Mouse (Mus musculus) ES-E14 (cell line): Measurements from ENCODE around the gene Fcrlb. TPM values are rescaled to one million over a fixed set of nuclear protein-coding genes. Genes with fewer than 3 reads are reported as not detected.

Source experiments
- DNase-seq: peaks from one replicate; pipeline ENCODE4 v3.0.0-alpha.2; 2013; ENCODE audit warnings: low read depth, low spot score
- H3K27ac ChIP-seq: 2 replicates; pipeline ENCODE4 v1.5.1; 2012; ENCODE audit warnings: low read depth, mild to moderate bottlenecking, low read length, moderate library complexity, mixed read lengths; ENCODE audit not compliant: poor library complexity, insufficient read depth, severe bottlenecking
- H3K36me3 ChIP-seq: 2 replicates; pipeline ENCODE4 v1.6.1; 2012; ENCODE audit warnings: mild to moderate bottlenecking, low read length, moderate library complexity, mixed read lengths; ENCODE audit not compliant: control insufficient read depth, poor library complexity, insufficient read depth, severe bottlenecking
- H3K4me1 ChIP-seq, 2 experiments: fragments of 150-350 bp in 1 of 2; sonication (generic) in 1 of 2; 2 replicates each; pipeline ENCODE4 v1.6.1; 2012; ENCODE audit warnings: low read length in 2 of 2, mild to moderate bottlenecking in 1 of 2, mixed read lengths in 1 of 2; ENCODE audit not compliant: control insufficient read depth in 2 of 2, insufficient read depth in 2 of 2, poor library complexity in 1 of 2
- H3K4me3 ChIP-seq, 2 experiments: fragments of 150-350 bp in 1 of 2; sonication (generic) in 1 of 2; 2 replicates each; pipeline ENCODE4 v1.5.1; 2012; ENCODE audit warnings: low read length in 2 of 2, low read depth in 1 of 2, mild to moderate bottlenecking in 1 of 2, mixed read lengths in 1 of 2; ENCODE audit not compliant: insufficient read depth in 1 of 2, poor library complexity in 1 of 2, severe bottlenecking in 1 of 2
- H3K9ac ChIP-seq: 2 replicates; pipeline ENCODE4 v1.6.1; 2012; ENCODE audit warnings: low read depth, mild to moderate bottlenecking, low read length, mixed read lengths; ENCODE audit not compliant: poor library complexity, insufficient read depth, severe bottlenecking
- H3K9me3 ChIP-seq: fragments of 150-350 bp; sonication (generic); 2 replicates; pipeline ENCODE4 v1.6.1; 2012; ENCODE audit warnings: low read depth, mild to moderate bottlenecking, low read length; ENCODE audit not compliant: control insufficient read depth, insufficient read depth
- CHD2 ChIP-seq: IDR thresholded peaks from 2 replicates; pipeline ENCODE4 v1.6.1; 2014; ENCODE audit warnings: mild to moderate bottlenecking, low read depth, low read length, inconsistent platforms
- HCFC1 ChIP-seq: IDR thresholded peaks from 2 replicates; pipeline ENCODE4 v1.6.1; 2012; ENCODE audit warnings: low read length, inconsistent platforms, borderline replicate concordance; ENCODE audit not compliant: insufficient read depth
- MAFK ChIP-seq: IDR thresholded peaks from 2 replicates; pipeline ENCODE4 v1.6.1; 2014; ENCODE audit warnings: mild to moderate bottlenecking, low read depth, low read length, inconsistent platforms; ENCODE audit not compliant: insufficient read depth
- ZC3H11A ChIP-seq: IDR thresholded peaks from 2 replicates; pipeline ENCODE4 v1.6.1; 2012; ENCODE audit warnings: low read depth, mild to moderate bottlenecking, inconsistent platforms, low read length, borderline replicate concordance
- ZNF384 ChIP-seq: IDR thresholded peaks from 2 replicates; pipeline ENCODE4 v1.6.1; 2012; ENCODE audit warnings: low read depth, low read length, inconsistent platforms
- in situ Hi-C, 2 experiments: fragments of 600-800 bp; cut with MboI; formaldehyde crosslinking; loops; one replicate each; pipeline ENCODE4 v1.15.1; 2025; ENCODE audit warnings: low sequenced_read_pairs in 2 of 2, inconsistent platforms in 1 of 2; ENCODE audit not compliant: unreplicated experiment in 2 of 2
- total RNA-seq: library from RNA; depleted of rRNA; stranded (reverse); fragments of 300-350 nt; gene quantifications from 2 replicates; pipeline ENCODE4 v1.2.3, GENCODE M21; 2012

Gene Fcrlb
- total RNA-seq, 1 experiment = not detected

DNA sequence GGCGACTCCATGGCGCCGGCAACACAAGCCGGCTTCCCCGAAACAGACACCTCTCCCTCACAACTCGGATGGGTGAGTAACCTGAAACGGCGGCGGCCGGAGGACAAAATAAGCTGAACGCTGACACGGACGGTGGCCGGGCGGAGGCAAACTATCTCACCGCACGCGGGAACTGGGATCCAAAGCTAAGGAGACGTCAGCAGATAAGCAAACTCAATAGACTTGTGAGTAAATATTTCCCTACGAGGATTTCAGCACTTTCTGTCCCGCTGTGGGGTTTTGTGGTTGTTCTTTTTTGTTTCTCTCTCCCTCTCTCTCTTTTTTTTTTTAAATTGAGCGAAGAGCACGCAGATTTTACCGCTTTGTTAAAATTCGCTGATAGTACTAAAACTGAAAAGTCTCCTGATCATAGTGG lies 45.0 kb downstream of the Fcrlb start, which contains the start of gene Atf6:
Gene Atf6, minus strand, starts transcription at position 81 of the 415 bp plus-strand sequence.
- Histone ChIP-seq H3K9me3 (no peaks in the 10 kb centered on the region), H3K4me3 (peak within 1 kb of the TSS; percentile 87 to 99), H3K36me3 (no peaks in the 10 kb centered on the region), H3K4me1 (peaks cover 2 to 6% of the 10 kb centered on the region in 2 experiments; a peak in 2 of 4 replicates), H3K9ac (peak within 1 kb of the TSS; percentile 96), H3K27ac (peak within 1 kb of the TSS; percentile 64; the same call in 1 of the 2 replicates)
- TF ChIP-seq ZC3H11A = no peak
- TF ChIP-seq ZNF384 = no peak
- 0 out of 2 replicates have a peak, but pooled peaks have one; percentile 50 for TF ChIP-seq HCFC1
- 0 out of 2 replicates have a peak, but pooled peaks have one; percentile 41 for TF ChIP-seq MAFK
- TF ChIP-seq CHD2 = no peak
- in situ Hi-C loops = no loop called here
- DNase-seq = peak; percentile 91

DNA sequence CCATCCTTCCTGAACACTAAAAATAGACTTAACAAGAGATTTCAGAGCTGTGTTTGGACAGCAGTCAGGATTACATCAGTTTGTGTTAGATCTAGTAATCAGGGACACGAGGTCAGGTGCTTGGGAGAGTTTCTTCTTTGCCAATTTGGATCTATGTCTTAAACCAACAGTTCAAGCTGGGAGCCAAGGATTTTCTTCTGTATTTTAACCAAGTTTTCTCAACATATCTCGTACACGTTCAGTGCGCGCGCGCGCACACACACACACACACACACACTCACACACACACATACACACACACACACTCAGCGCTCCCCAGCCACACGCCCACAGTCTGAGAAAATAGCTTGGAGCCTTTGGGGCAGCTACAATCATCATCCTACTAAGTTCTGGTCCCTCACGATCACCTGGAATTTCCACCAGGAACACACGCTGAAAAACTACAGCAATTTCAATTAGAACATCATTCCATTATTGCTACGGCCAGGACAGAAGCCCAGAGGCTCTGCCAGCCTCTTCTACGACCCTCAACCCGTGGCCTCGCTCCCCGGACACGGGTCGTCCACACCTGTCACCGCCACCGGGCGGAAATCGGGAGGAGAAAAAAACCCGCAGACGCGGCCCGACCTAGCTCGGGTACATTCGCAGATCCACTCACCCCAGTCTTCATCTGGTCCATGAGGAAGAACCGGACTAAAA lies 45.6 kb downstream of the Fcrlb start:
- in situ Hi-C loops = no loop called here
- peak overlapping the region; percentile 87 to 99 for H3K4me3 ChIP-seq
- peak overlapping the region; percentile 96 for H3K9ac ChIP-seq
- TF ChIP-seq ZNF384 = no peak
- no peak for TF ChIP-seq CHD2
- TF ChIP-seq MAFK = no peak
- no peak for TF ChIP-seq ZC3H11A
- DNase-seq = no peak
- peak overlapping the region; percentile 49; the same call in 1 of the 2 replicates for H3K27ac ChIP-seq
- peaks cover 2 to 6% of the 10 kb centered on the region in 2 experiments; a peak in 2 of 4 replicates for H3K4me1 ChIP-seq
- no peaks in the 10 kb centered on the region for H3K36me3 ChIP-seq
- H3K9me3 ChIP-seq = no peaks in the 10 kb centered on the region

DNA sequence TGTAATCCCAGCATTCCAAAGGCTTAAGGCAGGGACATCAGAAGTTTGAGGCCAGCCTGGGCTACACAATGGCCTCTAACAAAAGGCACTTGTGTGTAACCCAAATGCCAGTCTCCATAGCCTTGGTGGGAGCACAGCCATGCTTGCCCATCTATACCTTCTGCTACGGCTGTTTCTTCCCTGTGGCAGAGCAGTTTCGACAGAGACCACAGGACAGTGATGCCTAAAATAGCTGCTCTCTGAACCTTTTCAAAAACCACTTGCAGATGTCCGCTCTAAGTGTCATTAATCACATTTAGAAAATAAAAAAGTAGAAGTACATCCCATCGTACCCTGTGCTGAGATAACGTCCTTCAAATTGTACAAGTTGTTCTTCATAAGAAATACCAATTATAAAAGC lies 47.3 kb downstream of the Fcrlb start:
- Histone ChIP-seq H3K4me1 (peaks cover 0 to 2% of the 10 kb centered on the region in 2 experiments; a peak in 1 of 4 replicates), H3K9ac (no peak overlapping the region), H3K9me3 (no peaks in the 10 kb centered on the region), H3K36me3 (no peaks in the 10 kb centered on the region), H3K27ac (no peak overlapping the region), H3K4me3 (no peak overlapping the region)
- DNase-seq = no peak
- no peak for TF ChIP-seq HCFC1
- no peak for TF ChIP-seq ZNF384
- no peak for TF ChIP-seq CHD2
- TF ChIP-seq ZC3H11A = no peak
- no peak for TF ChIP-seq MAFK
- in situ Hi-C loops = no loop called here

DNA sequence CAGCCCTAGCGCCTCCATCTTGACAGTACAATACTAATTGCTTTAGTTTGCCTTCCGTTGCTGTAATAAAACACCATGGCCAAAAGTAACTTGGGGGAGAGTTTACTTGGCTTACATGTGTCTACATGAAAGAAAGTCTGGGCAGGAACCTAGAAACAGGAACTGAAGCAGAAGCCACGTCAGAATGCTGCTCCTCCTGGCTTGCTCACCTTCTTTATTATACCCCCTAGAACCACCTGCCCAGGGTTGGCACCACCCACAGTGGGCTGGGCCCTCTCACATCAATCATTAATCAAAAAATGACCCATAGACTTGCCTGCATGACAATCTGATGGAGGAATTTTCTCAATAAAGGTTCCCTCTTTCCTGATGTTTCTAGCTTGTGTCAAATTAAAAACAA lies 48.0 kb downstream of the Fcrlb start:
- H3K4me1 ChIP-seq = no peaks in the 10 kb centered on the region; a peak in 1 of 4 replicates
- no peaks in the 10 kb centered on the region for H3K36me3 ChIP-seq
- no peaks in the 10 kb centered on the region for H3K9me3 ChIP-seq
- H3K27ac ChIP-seq = no peak overlapping the region
- TF ChIP-seq CHD2 = no peak
- TF ChIP-seq ZNF384 = no peak
- no peak for TF ChIP-seq HCFC1
- no peak for TF ChIP-seq MAFK
- TF ChIP-seq ZC3H11A = no peak
- no peak overlapping the region for H3K4me3 ChIP-seq
- DNase-seq = no peak
- H3K9ac ChIP-seq = no peak overlapping the region
- in situ Hi-C loops = no loop called here

DNA sequence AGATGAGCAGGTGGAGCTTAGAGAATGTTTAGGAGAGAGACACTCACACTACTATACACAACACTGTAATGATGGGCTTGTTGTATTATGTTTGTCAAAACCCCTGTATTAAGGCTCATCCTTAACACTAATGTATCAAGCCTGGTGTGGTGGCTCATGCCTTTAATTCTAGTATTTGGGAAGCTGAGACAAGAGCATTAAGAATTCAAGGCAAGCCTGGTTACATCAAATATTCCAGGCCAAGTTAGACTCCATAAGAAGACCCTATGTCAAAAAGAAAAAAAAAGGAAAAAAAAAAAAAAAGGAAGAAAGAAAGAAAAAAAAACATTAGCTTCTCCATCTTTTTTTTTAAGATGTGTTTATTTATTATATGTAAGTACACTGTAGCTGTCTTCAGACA lies 48.5 kb downstream of the Fcrlb start:
- in situ Hi-C loops = no loop called here
- TF ChIP-seq ZC3H11A = no peak
- no peak overlapping the region for H3K9ac ChIP-seq
- no peaks in the 10 kb centered on the region for H3K9me3 ChIP-seq
- no peak for DNase-seq
- H3K4me3 ChIP-seq = no peak overlapping the region
- H3K36me3 ChIP-seq = no peaks in the 10 kb centered on the region
- H3K27ac ChIP-seq = no peak overlapping the region
- H3K4me1 ChIP-seq = no peaks in the 10 kb centered on the region; a peak in 1 of 4 replicates
